Mouse (Mus musculus) C2C12 (cell line): Measurements from ENCODE around the gene Gramd1b.

Source experiments
- CEBPB ChIP-seq: IDR thresholded peaks from one replicate; pipeline ENCODE4 v1.6.1; 2011; ENCODE audit warnings: low read depth, mild to moderate bottlenecking, control low read depth, moderate library complexity
- CTCF ChIP-seq: IDR thresholded peaks from one replicate; pipeline ENCODE4 v1.5.1; 2011; ENCODE audit not compliant: control insufficient read depth, insufficient read depth, insufficient read length
- MAX ChIP-seq: IDR thresholded peaks from one replicate; pipeline ENCODE4 v1.6.1; 2011; ENCODE audit warnings: mild to moderate bottlenecking, control low read depth
- MYOD1 ChIP-seq: IDR thresholded peaks from one replicate; pipeline ENCODE4 v1.6.1; 2011; ENCODE audit warnings: low read depth; ENCODE audit not compliant: control insufficient read depth, insufficient read length
- MYOG ChIP-seq: IDR thresholded peaks from one replicate; pipeline ENCODE4 v1.6.1; 2011; ENCODE audit not compliant: control insufficient read depth, insufficient read length; ENCODE audit errors: extremely low read depth
- USF1 ChIP-seq: IDR thresholded peaks from one replicate; pipeline ENCODE4 v1.6.1; 2011; ENCODE audit warnings: low read depth, mild to moderate bottlenecking, control low read depth, moderate library complexity

- TF ChIP-seq MYOD1 (no peak), CTCF (no peak), USF1 (no peak), MAX (no peak), CEBPB (no peak), MYOG (no peak)
Measured at GRCm38 (mm10) chr9:40444961-40445360, 86.2 kb downstream of the Gramd1b start.
